Mouse (Mus musculus): ENCODE data around the gene Pter. TPM values are rescaled to one million over a fixed set of nuclear protein-coding genes. Genes with fewer than 3 reads are reported as not detected.

Pter gene
- polyA plus RNA-seq (2017; shearing (Covaris generic)): 6.0 TPM

GRCm38 (mm10) chr2:12923804-12924591 lies at the start of gene Pter:
Pter (plus strand) TSS chr2:12924041.

GRCm38 (mm10) chr2:13011472-13011871 lies 87.6 kb downstream of the Pter start, which contains the start of gene C1ql3:
C1ql3 (minus strand) TSS chr2:13011806.

Other genes with a start within 250 kb of the Pter start
- gene C1ql3, start 87.8 kb downstream of the Pter start, polyA plus RNA-seq (2017; shearing (Covaris generic)): not detected

All from CD4-positive, CD25-positive, alpha-beta regulatory T cell, adult 9 weeks (primary cell).